In genomic region chr17:51784935-51785334, GRCm38 (mm10) we compare ENCODE assay signal across 34 mouse cellular contexts. TPM values are rescaled to one million over a fixed set of nuclear protein-coding genes. Genes with fewer than 3 reads are reported as not detected.
A peak's percentile ranks its signal among the peaks of the same experiment; 100 is the strongest.
DNase-seq lines count a peak whose midpoint lies in the region; ATAC-seq and TF ChIP-seq lines count a peak whose summit lies in the region.
"Had no signal": no experiment of that assay in that cellular context is flagged by ENCODE, and none has a peak within 500 bp of the region (broad histone marks: within the 10 kb centered on the region; RNA-seq: fewer than 3 reads in every experiment).

No protein-coding gene starts in this region.

- no peaks in the 10 kb centered on the region for H3K36me3 ChIP-seq in lung, postnatal 0 days (ENCODE audit: insufficient read depth, low read length)
- H3K36me3 ChIP-seq in CH12.LX (replicated peaks in 1 of 2; ENCODE audit: control insufficient read depth in 1 of 2, insufficient read depth in 1 of 2, low read length in 1 of 2): no peaks in the 10 kb centered on the region
- peaks cover 13% of the 10 kb centered on the region for H3K36me3 ChIP-seq in splenic B cell, adult 2 months (ENCODE audit: control insufficient read depth, insufficient read depth, low read length, poor library complexity, severe bottlenecking)
- peaks cover 17% of the 10 kb centered on the region for H3K36me3 ChIP-seq in heart, embryonic 12.5 days
- H3K36me3 ChIP-seq: liver, embryonic 13.5 days; stomach, embryonic 15.5 days had no signal

- WGBS in lung, postnatal 0 days: 63% methylated on average over 9 of the region's 9 CpGs
- WGBS in lung, adult 2 months: 64% methylated on average over 9 of the region's 9 CpGs
- WGBS in heart, embryonic 12.5 days: 83% methylated on average over 9 of the region's 9 CpGs

- TF ChIP-seq CTCF in lung, postnatal 0 days (IDR thresholded peaks at IDR 0.05): no peak
- no peak for TF ChIP-seq CTCF in lung, adult 2 months (IDR thresholded peaks at IDR 0.05; ENCODE audit: insufficient read depth, low read length)
- TF ChIP-seq CTCF in CH12.LX (conservative IDR thresholded peaks at IDR 0.05 in 1 of 2, IDR thresholded peaks at IDR 0.05 in 1 of 2; ENCODE audit: low read depth in 2 of 2, low read length in 2 of 2): no peak

- ATAC-seq in lung, postnatal 0 days: no peak
- peak; percentile 71 for ATAC-seq in granulocyte monocyte progenitor cell, adult 5-6 weeks (replicated peaks; ENCODE audit: poor library complexity, severe bottlenecking)
- no peak for ATAC-seq in heart, embryonic 12.5 days (ENCODE audit: insufficient number of reproducible peaks, low FRiP score)
- ATAC-seq: forebrain, embryonic 16.5 days had no signal

- dilution Hi-C loops in CH12.LX (cut with MboI; ENCODE audit: extremely low pct_ligation_motif_present, extremely low pct_unique_long_range_greater_than_20kb, low sequenced_read_pairs): no loop called here

- no peaks in the 10 kb centered on the region for H3K27me3 ChIP-seq in lung, postnatal 0 days (replicated peaks; ENCODE audit: insufficient read depth, low read length)
- H3K27me3 ChIP-seq in CH12.LX (replicated peaks): no peaks in the 10 kb centered on the region
- no peaks in the 10 kb centered on the region for H3K27me3 ChIP-seq in splenic B cell, adult 2 months (ENCODE audit: control insufficient read depth, insufficient read depth, low read length, poor library complexity, severe bottlenecking)
- no peaks in the 10 kb centered on the region for H3K27me3 ChIP-seq in heart, embryonic 12.5 days (replicated peaks)
- H3K27me3 ChIP-seq: heart, embryonic 13.5 days; hindbrain, embryonic 15.5 days; kidney, embryonic 15.5 days; limb, embryonic 15.5 days; liver, embryonic 13.5 days; lung, embryonic 15.5 days; midbrain, embryonic 13.5 days; neural tube, embryonic 15.5 days; stomach, embryonic 15.5 days had no signal

- TF ChIP-seq EP300 in lung, postnatal 0 days (IDR thresholded peaks at IDR 0.05): no peak
- no peak for TF ChIP-seq EP300 in CH12.LX (IDR thresholded peaks at IDR 0.05; ENCODE audit: low read length)

- no peaks in the 10 kb centered on the region for H3K9me3 ChIP-seq in lung, postnatal 0 days (ENCODE audit: low read length)
- peaks cover 2% of the 10 kb centered on the region for H3K9me3 ChIP-seq in CH12.LX (replicated peaks; ENCODE audit: low read length)
- no peaks in the 10 kb centered on the region for H3K9me3 ChIP-seq in heart, embryonic 12.5 days (replicated peaks)
- H3K9me3 ChIP-seq: heart, embryonic 13.5 days; hindbrain, embryonic 10.5 days; hindbrain, embryonic 15.5 days; kidney, embryonic 15.5 days; limb, embryonic 10.5 days; limb, embryonic 15.5 days; liver, embryonic 13.5 days; lung, embryonic 15.5 days; midbrain, embryonic 13.5 days; neural tube, embryonic 15.5 days; stomach, embryonic 15.5 days had no signal

- no peak for TF ChIP-seq POLR2A in lung, adult 2 months (IDR thresholded peaks at IDR 0.05; ENCODE audit: borderline replicate concordance, extremely low read depth, low read depth, low read length)
- TF ChIP-seq POLR2A in CH12.LX (IDR thresholded peaks at IDR 0.05; ENCODE audit: low read depth, low read length): no peak

- no peak overlapping the region for H3K4me3 ChIP-seq in lung, postnatal 0 days (ENCODE audit: low read depth, low read length)
- H3K4me3 ChIP-seq in lung, adult 2 months (replicated peaks; ENCODE audit: extremely low read depth, low read depth, low read length): no peak overlapping the region
- H3K4me3 ChIP-seq in CH12.LX (replicated peaks in 1 of 3; ENCODE audit: low read depth in 2 of 3, low read length in 2 of 3, poor library complexity in 1 of 3): no peak overlapping the region
- no peak overlapping the region for H3K4me3 ChIP-seq in heart, embryonic 12.5 days
- H3K4me3 ChIP-seq: erythroblast, embryonic 14.5 days; gastrocnemius, adult 2 months; heart, adult 2 months; heart, embryonic 13.5 days; hindbrain, embryonic 10.5 days; hindbrain, embryonic 15.5 days; kidney, embryonic 15.5 days; limb, embryonic 10.5 days; limb, embryonic 15.5 days; liver, embryonic 13.5 days; lung, embryonic 15.5 days; midbrain, embryonic 13.5 days; neural tube, embryonic 15.5 days; stomach, embryonic 15.5 days had no signal

- H3K27ac ChIP-seq in lung, postnatal 0 days (ENCODE audit: low read length): no peak overlapping the region
- no peak overlapping the region for H3K27ac ChIP-seq in CH12.LX (ENCODE audit: insufficient read depth, low read depth)
- no peak overlapping the region for H3K27ac ChIP-seq in heart, embryonic 12.5 days (ENCODE audit: poor library complexity, severe bottlenecking)
- H3K27ac ChIP-seq: gastrocnemius, adult 2 months; heart, adult 2 months; heart, embryonic 13.5 days; hindbrain, embryonic 10.5 days; hindbrain, embryonic 15.5 days; kidney, embryonic 15.5 days; limb, embryonic 10.5 days; limb, embryonic 15.5 days; liver, embryonic 13.5 days; lung, embryonic 15.5 days; midbrain, embryonic 13.5 days; neural tube, embryonic 15.5 days; stomach, embryonic 15.5 days had no signal

- no peaks in the 10 kb centered on the region for H3K4me1 ChIP-seq in lung, postnatal 0 days (ENCODE audit: insufficient read depth, low read depth, low read length)
- no peaks in the 10 kb centered on the region for H3K4me1 ChIP-seq in lung, adult 2 months (ENCODE audit: control insufficient read depth, insufficient read depth, low read length)
- H3K4me1 ChIP-seq in CH12.LX (ENCODE audit: control insufficient read depth in 1 of 2, insufficient read depth in 2 of 2): no peaks in the 10 kb centered on the region
- H3K4me1 ChIP-seq in heart, embryonic 12.5 days (replicated peaks): peaks cover 6% of the 10 kb centered on the region
- H3K4me1 ChIP-seq: hindbrain, embryonic 15.5 days; kidney, embryonic 15.5 days; limb, embryonic 10.5 days; liver, embryonic 13.5 days; lung, embryonic 15.5 days; neural tube, embryonic 15.5 days; stomach, embryonic 15.5 days had no signal

- in situ Hi-C loops in CH12.LX (cut with MboI; ENCODE audit: low pct_ligation_motif_present, low pct_unique_long_range_greater_than_20kb, low sequenced_read_pairs): no loop called here

- H3K9ac ChIP-seq in lung, postnatal 0 days (replicated peaks; ENCODE audit: low read depth): no peak overlapping the region
- no peak overlapping the region for H3K9ac ChIP-seq in CH12.LX (ENCODE audit: insufficient read depth, low read depth)
- H3K9ac ChIP-seq in heart, embryonic 12.5 days: no peak overlapping the region
- H3K9ac ChIP-seq: heart, embryonic 13.5 days; hindbrain, embryonic 15.5 days; kidney, embryonic 15.5 days; limb, embryonic 15.5 days; liver, embryonic 13.5 days; lung, embryonic 15.5 days; midbrain, embryonic 13.5 days; neural tube, embryonic 15.5 days; stomach, embryonic 15.5 days had no signal

- peak; percentile 39 for DNase-seq in lung, postnatal 0 days (ENCODE audit: low spot score)
- DNase-seq in lung, adult 2 months: no peak
- DNase-seq in CH12.LX (ENCODE audit: extremely low read depth): peak; percentile 3
- DNase-seq in splenic B cell, adult 2 months (ENCODE audit: low read depth, low spot score): peak; percentile 64
- no peak for DNase-seq in left cerebral cortex, adult 18-20 months (ENCODE audit: low spot score in 2 of 2)
- no peak for DNase-seq in retina, embryonic 14.5 days (ENCODE audit: low spot score)
- DNase-seq: adrenal gland, adult 8-10 months; cerebellum, adult 11 months; cerebellum, adult 9-11 months; gastrocnemius, adult 2 months; gastrocnemius, postnatal 36 days; heart, adult 2 months; heart, postnatal 10 days; kidney, adult 18-20 months; kidney, postnatal 4 days; layer of hippocampus, postnatal 36 days; liver, embryonic 13.5 days; lung, postnatal 36 days; right cerebral cortex, postnatal 4 days; thymus, postnatal 14 days had no signal

- H3K79me2 ChIP-seq in CH12.LX (replicated peaks; ENCODE audit: control insufficient read depth, extremely low read depth, insufficient read depth, poor library complexity, severe bottlenecking): no peaks in the 10 kb centered on the region

- H3K4me2 ChIP-seq in lung, postnatal 0 days (replicated peaks; ENCODE audit: low read depth, low read length): no peak overlapping the region
- no peak overlapping the region for H3K4me2 ChIP-seq in CH12.LX (ENCODE audit: insufficient read depth, low read depth, poor library complexity, severe bottlenecking)
- H3K4me2 ChIP-seq in heart, embryonic 12.5 days: no peak overlapping the region
- H3K4me2 ChIP-seq: heart, embryonic 13.5 days; hindbrain, embryonic 15.5 days; kidney, embryonic 15.5 days; limb, embryonic 15.5 days; liver, embryonic 13.5 days; lung, embryonic 15.5 days; midbrain, embryonic 13.5 days; neural tube, embryonic 15.5 days; stomach, embryonic 15.5 days had no signal

- TF ChIP-seq RAD21 in CH12.LX (IDR thresholded peaks at IDR 0.05; ENCODE audit: low read depth, low read length): no peak

TF ChIP-seq in CH12.LX, 34 proteins besides CTCF, POLR2A, EP300 and RAD21 (continues in another document):
- TF ChIP-seq MYC (IDR thresholded peaks at IDR 0.05; ENCODE audit: low read depth, low read length) (no peak), CHD1 (IDR thresholded peaks at IDR 0.05; ENCODE audit: low read depth, low read length) (no peak), ZC3H11A (IDR thresholded peaks at IDR 0.05; ENCODE audit: low read depth, low read length) (no peak), NRF1 (IDR thresholded peaks at IDR 0.05; ENCODE audit: low read depth, low read length) (no peak), IRF4 (IDR thresholded peaks at IDR 0.05; ENCODE audit: low read depth, low read length) (no peak), USF1 (IDR thresholded peaks at IDR 0.05; ENCODE audit: low read depth, low read length) (no peak), HCFC1 (IDR thresholded peaks at IDR 0.05; ENCODE audit: low read depth, low read length) (no peak), JUN (IDR thresholded peaks at IDR 0.05; ENCODE audit: insufficient read depth, low read depth, low read length) (no peak), NELFE (IDR thresholded peaks at IDR 0.05; ENCODE audit: low read depth, low read length) (no peak), MEF2A (IDR thresholded peaks at IDR 0.05; ENCODE audit: borderline replicate concordance, low read depth, low read length) (no peak), ETS1 (conservative IDR thresholded peaks at IDR 0.05; ENCODE audit: low read depth, low read length) (no peak), JUND (conservative IDR thresholded peaks at IDR 0.05; ENCODE audit: low read depth, low read length) (no peak), CHD2 (IDR thresholded peaks at IDR 0.05; ENCODE audit: low read length) (no peak)

RNA-seq across cellular contexts. Expression of gene Satb1, which starts 48.2 kb away (rescaled TPM):
- 5.0 and 5.6 TPM in 2 replicates for polyA plus RNA-seq in lung, postnatal 0 days (2015; fragmentation: Nextera tagmentation; extraction: Ambion mirVana)
- 7.2 and 8.4 TPM in 2 replicates for polyA plus RNA-seq in lung, adult 2 months (2012; rRNA removed)
- total RNA-seq in CH12.LX (2012; rRNA removed) (not detected in 2 replicates), CH12.LX (2014; rRNA removed) (not detected in 2 replicates)
- 0.14 TPM in 1 of 2 replicates, not detected in the other for polyA plus RNA-seq in CH12.LX (2012; ENCODE audit: insufficient read length, low read depth)
- 33.7 and 43.3 TPM in 2 replicates for total RNA-seq in granulocyte monocyte progenitor cell, adult 5-6 weeks (2014; fragmentation: Nextera tagmentation)
- total RNA-seq in granulocyte monocyte progenitor cell, adult 5-6 weeks (2017): 12.1 and 16.2 TPM in 2 replicates
- total RNA-seq in left cerebral cortex, adult 18-20 months (2021): 100 to 1,000 TPM; 120 to 129 TPM
- 10.8 and 11.2 TPM in 2 replicates for polyA plus RNA-seq in heart, embryonic 12.5 days (2016; fragmentation: Nextera tagmentation; extraction: Ambion mirVana)

Comparison
In these comparisons a context has a peak if more than half of its experiments do, and no peak if none do; other contexts are left out.
1. DNase-seq: peak in lung, postnatal 0 days (single experiment), CH12.LX (single experiment) and splenic B cell, adult 2 months (single experiment); none in lung, adult 2 months (single experiment), left cerebral cortex, adult 18-20 months (0 of 2) and retina, embryonic 14.5 days (single experiment).